Mouse (Mus musculus): ENCODE results near the gene Mlxipl.

Gene Mlxipl

GRCm38 (mm10) chr5:135079578-135079977, 10.1 kb upstream of the Mlxipl start:
- DNase-seq (ENCODE audit: low spot score), result no peak

DNA sequence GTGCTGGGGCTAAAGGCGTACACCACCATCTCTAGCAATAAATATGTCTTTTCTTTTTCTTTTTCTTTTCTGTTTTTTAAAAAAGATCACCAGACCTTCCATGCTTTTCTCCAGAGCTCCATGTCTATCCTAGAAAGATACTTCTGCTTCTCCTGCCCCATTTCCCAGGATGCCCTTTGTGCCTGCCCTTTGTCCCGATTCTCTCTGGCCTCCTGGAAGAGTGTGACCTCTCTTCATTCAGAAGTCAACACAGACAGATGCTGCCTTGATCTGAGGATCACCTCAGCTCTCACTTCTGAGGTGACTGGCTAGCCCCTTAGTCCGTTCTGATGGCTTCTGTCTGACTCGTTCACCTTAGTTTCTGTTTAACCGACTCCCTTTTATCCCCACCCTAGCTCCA, 9.2 kb upstream of the Mlxipl start:
- DNase-seq (ENCODE audit: low spot score), result no peak

- DNase-seq (ENCODE audit: low spot score), result no peak
These were observed 2.8 kb upstream of the Mlxipl start for GRCm38 (mm10) chr5:135086871-135087270.

DNA sequence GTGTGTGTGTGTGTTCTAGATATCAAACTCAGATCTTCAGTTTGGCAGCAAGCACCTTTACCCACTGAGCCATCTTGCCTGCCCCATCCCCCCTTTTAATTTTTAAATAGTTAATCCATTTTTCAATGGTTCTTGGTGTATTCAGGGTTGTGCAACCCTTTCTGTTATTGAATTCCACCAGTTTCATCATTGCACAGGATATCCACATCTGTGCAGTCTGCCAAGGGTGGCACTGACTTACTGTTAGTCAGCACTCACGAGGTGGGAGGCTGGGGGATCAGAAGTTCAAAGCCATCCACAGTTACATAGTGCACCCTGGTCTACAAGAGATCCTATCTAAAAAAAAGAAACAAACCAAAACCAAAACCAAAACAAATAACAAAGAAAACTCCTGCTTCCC, 11.3 kb downstream of the Mlxipl start:
- no peak for DNase-seq (ENCODE audit: low spot score)

GRCm38 (mm10) chr5:135103999-135104660, 14.4 kb downstream of the Mlxipl start:
- no peak for DNase-seq (ENCODE audit: low spot score)

- peak; percentile 49 for DNase-seq (ENCODE audit: low spot score)
These were observed 17.1 kb downstream of the Mlxipl start for GRCm38 (mm10) chr5:135106758-135107256.

- DNase-seq (ENCODE audit: low spot score), result no peak
These were observed 18.1 kb downstream of the Mlxipl start for GRCm38 (mm10) chr5:135107521-135108501.

- DNase-seq (ENCODE audit: low spot score), result no peak
These were observed 19.3 kb downstream of the Mlxipl start for GRCm38 (mm10) chr5:135109017-135109416.

GRCm38 (mm10) chr5:135109426-135109825, 19.7 kb downstream of the Mlxipl start:
- DNase-seq (ENCODE audit: low spot score), result no peak

DNA sequence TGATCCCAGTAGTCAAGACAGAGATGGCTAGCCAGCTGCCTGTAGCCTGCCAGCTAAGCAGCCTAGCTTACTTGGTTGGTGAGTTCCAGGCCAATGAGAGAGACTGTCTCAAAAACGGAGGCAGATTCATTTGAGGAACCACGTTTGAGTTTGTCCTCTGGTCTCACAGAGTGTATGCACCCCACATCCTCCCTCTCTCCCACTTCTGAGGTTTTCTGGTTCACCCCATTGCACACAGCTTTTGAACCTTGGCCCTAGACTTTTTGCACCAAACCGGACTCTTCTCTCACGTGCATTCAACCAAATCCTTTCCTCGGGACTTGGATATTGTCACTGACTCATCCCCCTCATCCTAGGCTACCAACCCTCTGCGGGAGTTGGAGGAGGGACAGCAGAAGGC, 20.3 kb downstream of the Mlxipl start:
- DNase-seq (ENCODE audit: low spot score), result no peak

- DNase-seq (ENCODE audit: low spot score), result no peak
These were observed 24.1 kb downstream of the Mlxipl start for GRCm38 (mm10) chr5:135113782-135114181.

DNA sequence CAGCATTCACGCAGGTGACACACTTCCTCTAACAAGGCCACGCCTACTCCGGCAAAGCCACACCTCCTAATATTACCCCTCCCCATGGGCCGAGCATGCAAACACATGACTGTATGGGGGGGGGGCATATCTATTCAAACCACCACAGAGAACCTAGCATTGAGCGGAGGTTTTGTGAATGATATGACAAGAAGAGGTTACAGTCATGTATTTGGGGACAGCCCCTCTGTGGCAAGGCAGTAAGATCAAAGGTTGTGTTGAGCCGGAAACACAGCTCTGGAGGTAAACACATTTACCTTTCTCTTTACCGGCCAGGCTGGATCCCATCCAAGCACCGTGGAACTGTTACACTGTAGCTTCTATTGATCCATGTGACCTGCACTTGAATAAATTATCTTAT, 25.6 kb downstream of the Mlxipl start:
- no peak for DNase-seq (ENCODE audit: low spot score)

DNA sequence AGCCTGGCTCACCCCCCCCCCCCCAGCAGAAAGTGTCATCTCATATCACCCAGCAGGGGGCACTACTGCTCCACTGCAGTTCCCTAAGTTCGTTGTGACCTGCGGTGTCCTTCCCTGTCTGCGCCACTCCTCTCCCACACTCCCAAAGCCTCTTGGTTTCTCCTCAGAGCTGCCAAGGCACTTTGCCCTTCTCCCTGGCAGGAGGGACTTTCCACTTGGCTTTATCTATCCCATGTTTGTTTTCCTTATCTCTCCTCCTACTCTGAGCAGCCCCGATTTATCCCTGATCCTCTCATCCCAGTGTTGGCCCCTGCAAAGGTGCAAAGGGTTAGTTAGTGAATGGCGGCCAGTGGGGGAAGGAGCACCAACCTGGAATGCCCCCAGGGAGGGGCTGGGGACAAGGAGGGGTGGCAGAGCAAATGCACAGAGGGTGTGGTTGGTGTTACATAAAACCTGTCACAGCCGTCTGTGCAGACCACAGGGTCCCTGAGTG, 28.9 kb downstream of the Mlxipl start:
- DNase-seq (ENCODE audit: low spot score), result no peak

GRCm38 (mm10) chr5:135120753-135121152, 31.1 kb downstream of the Mlxipl start:
- DNase-seq (ENCODE audit: low spot score), result no peak

DNA sequence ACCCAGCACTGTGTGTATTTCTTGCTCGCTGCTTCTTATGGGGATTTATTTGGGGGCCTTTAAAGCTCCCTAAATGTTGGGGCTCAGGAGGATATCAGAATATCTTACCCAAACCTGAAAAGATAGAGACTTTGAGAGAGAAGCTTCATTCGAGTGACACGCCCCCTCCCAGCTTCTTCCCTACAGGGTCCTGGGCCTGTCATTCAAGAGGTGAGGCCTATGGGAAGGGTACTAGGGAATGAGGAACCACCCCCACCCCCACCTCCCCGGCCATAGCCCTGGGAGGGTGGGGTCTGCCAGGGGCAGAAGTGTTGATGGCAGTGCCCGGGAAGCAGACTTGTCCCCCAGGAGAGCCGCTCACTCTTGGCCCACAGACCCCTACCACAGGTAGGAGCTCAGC, 36.4 kb downstream of the Mlxipl start:
- DNase-seq (ENCODE audit: low spot score), result no peak

DNA sequence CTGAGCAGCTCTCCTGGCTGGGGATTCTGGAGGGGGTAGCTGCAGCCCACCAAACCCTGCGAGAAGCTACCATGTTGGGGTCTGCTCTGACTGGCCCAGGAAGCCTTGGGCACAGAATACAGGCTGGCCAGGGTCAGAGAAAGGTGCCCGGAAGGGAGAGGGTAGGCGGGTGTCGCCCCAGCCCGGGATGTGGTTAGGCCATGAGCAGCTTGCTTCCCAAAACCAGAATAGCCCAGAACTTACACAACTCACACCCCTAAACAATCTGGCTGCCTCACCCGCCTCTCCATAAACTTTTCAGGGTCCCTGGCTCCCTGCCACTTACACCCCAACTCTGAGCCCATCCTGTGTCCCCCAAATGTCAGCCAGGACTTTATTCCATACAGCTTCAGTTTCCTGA, 38.0 kb downstream of the Mlxipl start:
- DNase-seq (ENCODE audit: low spot score), result no peak

DNA sequence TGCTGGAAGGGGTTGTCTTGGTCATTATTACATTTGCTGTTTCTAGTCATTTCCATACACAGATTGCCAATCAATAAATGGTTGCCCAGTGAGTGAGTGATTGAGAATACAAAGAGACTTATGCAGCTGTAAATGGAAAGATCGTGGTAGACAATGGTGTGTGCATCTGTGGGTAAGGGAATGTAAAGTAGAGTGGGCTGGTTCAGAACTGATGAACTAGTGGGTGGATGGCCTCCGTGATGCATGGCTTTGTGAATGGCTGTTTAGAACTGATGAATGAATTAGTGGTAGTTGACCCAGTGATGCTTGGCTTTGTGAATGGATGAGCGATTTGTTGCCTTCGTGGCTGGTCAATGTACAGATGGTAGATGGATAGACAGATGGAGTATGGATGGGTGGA, 40.1 kb downstream of the Mlxipl start:
- no peak for DNase-seq (ENCODE audit: low spot score)

DNA sequence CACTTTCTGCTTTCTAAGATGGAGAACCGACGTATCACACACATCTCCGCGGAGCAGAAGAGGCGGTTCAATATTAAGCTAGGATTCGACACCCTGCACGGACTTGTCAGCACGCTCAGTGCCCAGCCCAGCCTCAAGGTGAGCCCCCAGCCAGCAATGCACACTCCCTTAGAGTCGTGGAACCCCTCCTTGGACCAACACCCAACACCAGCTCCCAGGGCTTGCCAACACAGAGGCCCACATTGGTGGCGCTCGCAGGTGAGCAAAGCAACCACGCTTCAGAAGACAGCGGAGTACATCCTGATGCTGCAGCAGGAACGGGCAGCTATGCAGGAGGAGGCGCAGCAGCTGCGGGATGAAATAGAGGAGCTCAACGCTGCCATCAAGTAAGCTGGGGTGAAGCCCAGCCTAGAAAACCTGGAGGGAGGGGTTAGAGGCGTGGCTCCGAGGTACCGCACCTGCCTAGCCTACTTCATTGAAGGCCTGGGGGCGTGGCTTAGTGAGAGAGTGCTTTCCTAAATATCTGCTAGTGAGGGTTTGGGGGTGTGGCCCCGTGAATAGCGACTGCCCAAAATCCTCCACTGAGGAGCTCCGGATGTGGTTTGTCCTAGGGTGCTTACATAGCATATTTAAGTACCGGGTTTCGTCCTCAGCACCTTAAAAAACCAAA, 44.2 kb downstream of the Mlxipl start:
- no peak for DNase-seq (ENCODE audit: low spot score)

GRCm38 (mm10) chr5:135134534-135134933, 44.8 kb downstream of the Mlxipl start:
- DNase-seq (ENCODE audit: low spot score), result no peak

DNA sequence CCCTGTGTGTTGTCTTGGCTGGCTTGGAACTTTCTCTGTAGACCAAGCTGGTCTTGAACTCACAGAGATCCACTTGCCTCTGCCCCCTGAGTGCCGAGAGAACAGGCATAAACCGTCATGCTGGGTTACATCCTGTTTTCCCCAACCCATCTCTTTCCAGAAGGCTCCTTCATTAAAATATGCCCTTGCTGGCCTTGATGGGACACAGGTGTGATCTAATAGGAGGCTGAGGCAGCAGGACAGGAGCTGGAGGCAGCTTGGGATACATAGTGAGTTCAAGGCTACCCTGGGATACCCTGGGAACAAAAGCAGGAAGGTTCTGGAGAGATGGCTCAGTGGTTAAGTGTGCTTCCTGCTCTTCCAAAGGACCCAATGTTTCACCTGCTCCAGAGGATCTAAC, 50.2 kb downstream of the Mlxipl start:
- DNase-seq (ENCODE audit: low spot score), result no peak

DNA sequence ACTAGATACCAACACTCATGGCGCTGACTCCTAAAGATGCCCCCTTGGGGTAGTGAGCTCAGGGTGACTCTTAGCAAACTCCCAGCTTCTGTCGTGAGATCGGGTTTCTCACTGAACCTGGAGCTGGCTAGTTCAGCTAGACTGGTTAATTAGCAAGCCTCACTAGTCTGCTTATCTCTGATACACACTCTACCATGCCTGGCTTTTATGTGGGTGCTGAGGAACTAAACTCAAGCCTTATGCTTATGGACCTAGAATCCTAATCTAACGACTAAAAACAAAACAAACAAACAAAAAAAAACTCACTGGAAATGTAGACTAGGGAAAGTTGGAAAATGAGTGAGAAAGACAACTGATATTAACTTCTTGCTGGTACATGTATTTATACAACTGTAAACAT, 54.8 kb downstream of the Mlxipl start:
- DNase-seq (ENCODE audit: low spot score), result no peak

GRCm38 (mm10) chr5:135145532-135145931, 55.8 kb downstream of the Mlxipl start:
- no peak for DNase-seq (ENCODE audit: low spot score)
